In genomic region chr4:116781366-116781765, GRCm38 (mm10) we compare ENCODE assay signal across 19 mouse cellular contexts. TPM values are rescaled to one million over a fixed set of nuclear protein-coding genes. Genes with fewer than 3 reads are reported as not detected.
DNase-seq lines count a peak whose midpoint lies in the region; ATAC-seq and TF ChIP-seq lines count a peak whose summit lies in the region.
"Had no signal": no experiment of that assay in that cellular context is flagged by ENCODE, and none has a peak within 500 bp of the region (broad histone marks: within the 10 kb centered on the region; RNA-seq: fewer than 3 reads in every experiment).

No protein-coding gene starts in this region.

- TF ChIP-seq EP300 in CH12.LX (IDR thresholded peaks at IDR 0.05; ENCODE audit: low read length) = no peak
- TF ChIP-seq EP300 in ES-Bruce4 (IDR thresholded peaks at IDR 0.05; ENCODE audit: insufficient read depth, low read depth, low read length) = no peak

- peaks cover under 1% of the 10 kb centered on the region for H3K9me3 ChIP-seq in CH12.LX (replicated peaks; ENCODE audit: low read length)
- no peaks in the 10 kb centered on the region for H3K9me3 ChIP-seq in ES-Bruce4 (replicated peaks; ENCODE audit: control insufficient read depth, insufficient read depth, low read length, poor library complexity, severe bottlenecking)
- H3K9me3 ChIP-seq: embryonic facial prominence, embryonic 13.5 days; forebrain, embryonic 13.5 days; hindbrain, embryonic 13.5 days had no signal

- TF ChIP-seq POLR2A in CH12.LX (IDR thresholded peaks at IDR 0.05; ENCODE audit: low read depth, low read length) (no peak), ES-Bruce4 (IDR thresholded peaks at IDR 0.05; ENCODE audit: insufficient read depth, low read length) (no peak)

- in situ Hi-C loops in CH12.LX (cut with MboI; ENCODE audit: low pct_ligation_motif_present, low pct_unique_long_range_greater_than_20kb, low sequenced_read_pairs) = no loop called here

- TF ChIP-seq RAD21 in CH12.LX (IDR thresholded peaks at IDR 0.05; ENCODE audit: low read depth, low read length) = no peak

- peak overlapping the region; percentile 69 for H3K27ac ChIP-seq in layer of hippocampus, adult 2 months
- H3K27ac ChIP-seq in CH12.LX (ENCODE audit: insufficient read depth, low read depth) (no peak overlapping the region), ES-Bruce4 (ENCODE audit: insufficient read depth, low read length) (peak overlapping the region; percentile 86)
- H3K27ac ChIP-seq: embryonic facial prominence, embryonic 13.5 days; forebrain, embryonic 13.5 days; heart, embryonic 13.5 days; hindbrain, postnatal 0 days had no signal

- TF ChIP-seq CTCF in layer of hippocampus, adult 2 months (conservative IDR thresholded peaks at IDR 0.05) = no peak
- TF ChIP-seq CTCF in CH12.LX (conservative IDR thresholded peaks at IDR 0.05 in 1 of 2, IDR thresholded peaks at IDR 0.05 in 1 of 2; ENCODE audit: low read depth in 2 of 2, low read length in 2 of 2) (no peak), ES-Bruce4 (IDR thresholded peaks at IDR 0.05; ENCODE audit: low read depth, low read length) (no peak)

- no peak overlapping the region for H3K4me2 ChIP-seq in CH12.LX (ENCODE audit: insufficient read depth, low read depth, poor library complexity, severe bottlenecking)
- H3K4me2 ChIP-seq: embryonic facial prominence, embryonic 13.5 days; forebrain, embryonic 13.5 days; heart, embryonic 13.5 days; hindbrain, embryonic 13.5 days had no signal

- no peaks in the 10 kb centered on the region for H3K79me2 ChIP-seq in CH12.LX (replicated peaks; ENCODE audit: control insufficient read depth, extremely low read depth, insufficient read depth, poor library complexity, severe bottlenecking)

- no peak for DNase-seq in layer of hippocampus, adult 2 months (ENCODE audit: low spot score in 2 of 2)
- no peak for DNase-seq in layer of hippocampus, adult 8-10 months (ENCODE audit: low spot score in 2 of 2)
- DNase-seq in CH12.LX (ENCODE audit: extremely low read depth) = peak; percentile 19
- no peak for DNase-seq in right cerebral cortex, postnatal 10 days (ENCODE audit: low spot score in 2 of 2)
- DNase-seq in ovary, postnatal 10 days (ENCODE audit: low spot score) = no peak
- DNase-seq: adrenal gland, adult 2 months; adrenal gland, postnatal 25 days; cerebellum, adult 2 months; forebrain, postnatal 0 days; gastrocnemius, postnatal 14 days; heart, postnatal 36 days had no signal

- H3K27me3 ChIP-seq in CH12.LX (replicated peaks) = no peaks in the 10 kb centered on the region
- no peaks in the 10 kb centered on the region; the same call in 1 of the 2 replicates for H3K27me3 ChIP-seq in ES-Bruce4 (ENCODE audit: control insufficient read depth, insufficient read depth, low read length, poor library complexity, severe bottlenecking)
- H3K27me3 ChIP-seq: embryonic facial prominence, embryonic 13.5 days; forebrain, embryonic 13.5 days; heart, embryonic 13.5 days had no signal

- ATAC-seq in megakaryocyte, adult 5-6 weeks (ENCODE audit: poor library complexity, severe bottlenecking) = peak; percentile 76
- no peak for ATAC-seq in CD4-positive, CD25-positive, alpha-beta regulatory T cell, adult 4 months
- ATAC-seq: forebrain, embryonic 13.5 days; forebrain, postnatal 0 days; hindbrain, postnatal 0 days had no signal

- H3K36me3 ChIP-seq in CH12.LX (replicated peaks in 1 of 2; ENCODE audit: control insufficient read depth in 1 of 2, insufficient read depth in 1 of 2, low read length in 1 of 2) = no peaks in the 10 kb centered on the region
- H3K36me3 ChIP-seq in ES-Bruce4 (ENCODE audit: control insufficient read depth, insufficient read depth, low read length, poor library complexity, severe bottlenecking) = no peaks in the 10 kb centered on the region
- H3K36me3 ChIP-seq: embryonic facial prominence, embryonic 13.5 days; heart, embryonic 13.5 days; hindbrain, embryonic 13.5 days had no signal

- H3K9ac ChIP-seq in CH12.LX (ENCODE audit: insufficient read depth, low read depth) (no peak overlapping the region), ES-Bruce4 (ENCODE audit: low read depth, poor library complexity, severe bottlenecking) (no peak overlapping the region)
- H3K9ac ChIP-seq: embryonic facial prominence, embryonic 13.5 days; forebrain, postnatal 0 days had no signal

- H3K4me1 ChIP-seq in CH12.LX (ENCODE audit: control insufficient read depth in 1 of 2, insufficient read depth in 2 of 2) (peaks cover 0 to 18% of the 10 kb centered on the region in 2 experiments; a peak in 2 of 4 replicates), ES-Bruce4 (ENCODE audit: control insufficient read depth, insufficient read depth, low read length) (peaks cover 7% of the 10 kb centered on the region)
- H3K4me1 ChIP-seq: embryonic facial prominence, embryonic 13.5 days; heart, embryonic 13.5 days had no signal

- no peak overlapping the region for H3K4me3 ChIP-seq in layer of hippocampus, adult 2 months
- H3K4me3 ChIP-seq in CH12.LX (replicated peaks in 1 of 3; ENCODE audit: low read depth in 2 of 3, low read length in 2 of 3, poor library complexity in 1 of 3) (no peak overlapping the region), ES-Bruce4 (ENCODE audit: low read depth, low read length) (no peak overlapping the region)
- H3K4me3 ChIP-seq: embryonic facial prominence, embryonic 13.5 days; forebrain, embryonic 13.5 days; heart, embryonic 13.5 days; hindbrain, embryonic 13.5 days had no signal

- dilution Hi-C loops in CH12.LX (cut with MboI; ENCODE audit: extremely low pct_ligation_motif_present, extremely low pct_unique_long_range_greater_than_20kb, low sequenced_read_pairs) = no loop called here

TF ChIP-seq in CH12.LX, 34 proteins besides CTCF, POLR2A, EP300 and RAD21:
- TF ChIP-seq ETS1 (conservative IDR thresholded peaks at IDR 0.05; ENCODE audit: low read depth, low read length) (no peak), PAX5 (IDR thresholded peaks at IDR 0.05; ENCODE audit: low read length) (no peak), JUND (conservative IDR thresholded peaks at IDR 0.05; ENCODE audit: low read depth, low read length) (no peak)
TF ChIP-seq in CH12.LX: peak in this region for 0.

RNA-seq across cellular contexts. Expression of gene Toe1, which starts 26.1 kb away (rescaled TPM):
- total RNA-seq in layer of hippocampus, adult 2 months (2021) = 10 to 100 TPM; 14.0 to 16.2 TPM
- total RNA-seq in layer of hippocampus, adult 8-10 months (2022) = 10 to 100 TPM; 11.3 to 16.1 (median 14.0) TPM
- total RNA-seq in CH12.LX (2012; rRNA removed) (31.3 and 39.0 TPM in 2 replicates), CH12.LX (2014; rRNA removed) (45.2 and 47.8 TPM in 2 replicates)
- polyA plus RNA-seq in CH12.LX (2012; ENCODE audit: insufficient read length, low read depth) (37.0 and 40.3 TPM in 2 replicates), ES-Bruce4 (2011; ENCODE audit: insufficient read depth, insufficient read length, low read depth, missing spikeins) (14.9 and 19.2 TPM in 2 replicates)
- total RNA-seq in megakaryocyte, adult 5-6 weeks (2015) = 17.7 and 18.2 TPM in 2 replicates
- total RNA-seq in megakaryocyte, adult 5-6 weeks (2017) = 31.9 and 41.1 TPM in 2 replicates
- polyA plus RNA-seq in CD4-positive, CD25-positive, alpha-beta regulatory T cell, adult 4 months (2017; shearing (Covaris generic)) = 10 to 100 TPM; 30.7 to 43.6 TPM

RNA-seq across cellular contexts. Expression of gene Mutyh, which starts 26.2 kb away (rescaled TPM):
- 1 to 10 TPM; 3.1 to 3.2 TPM for total RNA-seq in layer of hippocampus, adult 2 months (2021)
- total RNA-seq in layer of hippocampus, adult 8-10 months (2022) = 1 to 10 TPM; 2.0 to 4.9 (median 2.9) TPM
- 11.2 and 12.1 TPM in 2 replicates for total RNA-seq in CH12.LX (2012; rRNA removed)
- total RNA-seq in CH12.LX (2014; rRNA removed) = 12.5 and 15.7 TPM in 2 replicates
- 10.5 and 13.1 TPM in 2 replicates for polyA plus RNA-seq in CH12.LX (2012; ENCODE audit: insufficient read length, low read depth)
- 23.6 and 30.0 TPM in 2 replicates for polyA plus RNA-seq in ES-Bruce4 (2011; ENCODE audit: insufficient read depth, insufficient read length, low read depth, missing spikeins)
- 5.3 and 10.8 TPM in 2 replicates for total RNA-seq in megakaryocyte, adult 5-6 weeks (2015)
- 2.7 and 5.5 TPM in 2 replicates for total RNA-seq in megakaryocyte, adult 5-6 weeks (2017)
- polyA plus RNA-seq in CD4-positive, CD25-positive, alpha-beta regulatory T cell, adult 4 months (2017; shearing (Covaris generic)) = 10 to 100 TPM; 13.9 to 17.5 TPM

RNA-seq across cellular contexts. Expression of gene Hpdl, which starts 40.1 kb away (rescaled TPM):
- 1 to 10 TPM; 6.4 to 6.9 TPM for total RNA-seq in layer of hippocampus, adult 2 months (2021)
- total RNA-seq in layer of hippocampus, adult 8-10 months (2022) = 1 to 10 TPM; 3.1 to 5.5 (median 5.2) TPM
- total RNA-seq in CH12.LX (2012; rRNA removed) = 1.2 and 1.6 TPM in 2 replicates
- total RNA-seq in CH12.LX (2014; rRNA removed) = 0.20 and 0.31 TPM in 2 replicates
- 0.59 and 0.67 TPM in 2 replicates for polyA plus RNA-seq in CH12.LX (2012; ENCODE audit: insufficient read length, low read depth)
- polyA plus RNA-seq in ES-Bruce4 (2011; ENCODE audit: insufficient read depth, insufficient read length, low read depth, missing spikeins) = 3.9 and 4.2 TPM in 2 replicates
- not detected in 2 replicates for total RNA-seq in megakaryocyte, adult 5-6 weeks (2015)
- total RNA-seq in megakaryocyte, adult 5-6 weeks (2017) = not detected in 2 replicates
- under 1 TPM in 1 of 2 experiments, not detected in 1; 0.52 TPM for polyA plus RNA-seq in CD4-positive, CD25-positive, alpha-beta regulatory T cell, adult 4 months (2017; shearing (Covaris generic))
